Mouse (Mus musculus): ENCODE measurements around the gene Cyb5r3. TPM values are rescaled to one million over a fixed set of nuclear protein-coding genes. Genes with fewer than 3 reads are reported as not detected.

The Cyb5r3 gene
- polyA plus RNA-seq, 1 experiment = 273 TPM

- Histone ChIP-seq H3K27ac (ENCODE audit: insufficient read depth, low read length) (0 out of 2 replicates have a peak overlapping the region, but pooled peaks have one; percentile 18), H3K4me1 (ENCODE audit: control insufficient read depth, insufficient read depth, low read length) (peaks cover 3% of the 10 kb centered on the region; the same call in 1 of the 2 replicates), H3K4me3 (ENCODE audit: insufficient read depth, low read length) (no peak overlapping the region)
- TF ChIP-seq CTCF (IDR thresholded peaks at IDR 0.05; ENCODE audit: borderline replicate concordance, insufficient read depth, low read length) = no peak
- no peak for TF ChIP-seq POLR2A (IDR thresholded peaks at IDR 0.05; ENCODE audit: low read depth, low read length)
Measured at GRCm38 (mm10) chr15:83202412-83202811, 30.0 kb upstream of the Cyb5r3 start.

- no peaks in the 10 kb centered on the region for H3K4me1 ChIP-seq (ENCODE audit: control insufficient read depth, insufficient read depth, low read length)
- no peak overlapping the region for H3K27ac ChIP-seq (ENCODE audit: insufficient read depth, low read length)
- no peak for TF ChIP-seq CTCF (IDR thresholded peaks at IDR 0.05; ENCODE audit: borderline replicate concordance, insufficient read depth, low read length)
- no peak for TF ChIP-seq POLR2A (IDR thresholded peaks at IDR 0.05; ENCODE audit: low read depth, low read length)
- no peak overlapping the region for H3K4me3 ChIP-seq (ENCODE audit: insufficient read depth, low read length)
Measured at GRCm38 (mm10) chr15:83193413-83193812, 21.0 kb upstream of the Cyb5r3 start.

DNA sequence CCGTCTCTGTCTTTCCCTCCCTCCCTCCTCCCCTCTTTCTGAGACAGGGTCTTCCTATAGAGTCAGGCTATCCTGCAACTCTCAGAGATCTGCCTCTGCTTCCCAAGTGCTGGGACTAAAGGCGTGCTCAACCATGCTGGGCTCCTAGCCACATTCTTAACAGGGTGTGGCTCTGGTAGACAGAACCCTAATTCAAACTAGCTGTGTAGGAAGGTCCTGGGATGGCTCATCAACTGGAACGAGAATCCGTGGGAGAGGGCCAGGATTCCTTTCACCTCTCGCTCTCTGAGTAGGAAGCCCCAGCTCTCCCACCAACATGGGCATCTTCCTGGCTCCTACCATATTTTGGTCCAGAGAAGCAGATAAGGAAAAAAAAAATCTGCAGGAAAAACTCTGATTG, 10.0 kb upstream of the Cyb5r3 start:
- 0 out of 2 replicates have a peak, but pooled peaks cover 5% of the 10 kb centered on the region for H3K4me1 ChIP-seq (ENCODE audit: control insufficient read depth, insufficient read depth, low read length)
- TF ChIP-seq CTCF (IDR thresholded peaks at IDR 0.05; ENCODE audit: borderline replicate concordance, insufficient read depth, low read length) = no peak
- no peak for TF ChIP-seq POLR2A (IDR thresholded peaks at IDR 0.05; ENCODE audit: low read depth, low read length)
- H3K27ac ChIP-seq (ENCODE audit: insufficient read depth, low read length) = peak overlapping the region; percentile 81
- H3K4me3 ChIP-seq (ENCODE audit: insufficient read depth, low read length) = no peak overlapping the region

GRCm38 (mm10) chr15:83181800-83182330, 9.5 kb upstream of the Cyb5r3 start:
- TF ChIP-seq POLR2A (IDR thresholded peaks at IDR 0.05; ENCODE audit: low read depth, low read length) = no peak
- no peak for TF ChIP-seq CTCF (IDR thresholded peaks at IDR 0.05; ENCODE audit: borderline replicate concordance, insufficient read depth, low read length)
- no peak overlapping the region for H3K4me3 ChIP-seq (ENCODE audit: insufficient read depth, low read length)
- 0 out of 2 replicates have a peak, but pooled peaks cover 5% of the 10 kb centered on the region for H3K4me1 ChIP-seq (ENCODE audit: control insufficient read depth, insufficient read depth, low read length)
- peak overlapping the region; percentile 81 for H3K27ac ChIP-seq (ENCODE audit: insufficient read depth, low read length)

GRCm38 (mm10) chr15:83180004-83180403, 7.6 kb upstream of the Cyb5r3 start:
- Histone ChIP-seq H3K27ac (ENCODE audit: insufficient read depth, low read length) (no peak overlapping the region), H3K4me1 (ENCODE audit: control insufficient read depth, insufficient read depth, low read length) (0 out of 2 replicates have a peak, but pooled peaks cover 5% of the 10 kb centered on the region), H3K4me3 (ENCODE audit: insufficient read depth, low read length) (no peak overlapping the region)
- TF ChIP-seq POLR2A (IDR thresholded peaks at IDR 0.05; ENCODE audit: low read depth, low read length) = no peak
- no peak for TF ChIP-seq CTCF (IDR thresholded peaks at IDR 0.05; ENCODE audit: borderline replicate concordance, insufficient read depth, low read length)

DNA sequence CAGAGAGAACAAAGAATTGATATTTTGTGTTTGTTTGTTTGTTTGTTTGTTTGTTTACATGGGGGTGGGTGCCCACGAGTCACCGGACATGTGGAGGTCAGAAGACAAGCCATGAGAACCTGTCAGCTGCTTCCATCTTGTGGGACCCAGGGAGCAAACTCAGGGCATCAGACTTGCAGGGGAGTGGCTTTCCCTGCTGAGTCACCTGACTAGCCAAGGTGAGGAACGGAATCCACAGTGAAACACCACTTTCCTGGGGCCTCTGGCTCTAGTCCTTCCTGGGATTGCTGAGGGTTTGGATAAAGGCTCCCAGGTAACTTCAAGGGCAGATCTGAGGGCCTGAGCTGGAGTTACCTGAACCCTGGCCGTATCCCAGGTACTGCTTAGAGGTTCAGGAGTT, 4.3 kb upstream of the Cyb5r3 start:
- TF ChIP-seq CTCF (IDR thresholded peaks at IDR 0.05; ENCODE audit: borderline replicate concordance, insufficient read depth, low read length) = no peak
- TF ChIP-seq POLR2A (IDR thresholded peaks at IDR 0.05; ENCODE audit: low read depth, low read length) = no peak
- H3K4me1 ChIP-seq (ENCODE audit: control insufficient read depth, insufficient read depth, low read length) = peaks cover 7% of the 10 kb centered on the region; the same call in 1 of the 2 replicates
- no peak overlapping the region for H3K4me3 ChIP-seq (ENCODE audit: insufficient read depth, low read length)
- no peak overlapping the region for H3K27ac ChIP-seq (ENCODE audit: insufficient read depth, low read length)

DNA sequence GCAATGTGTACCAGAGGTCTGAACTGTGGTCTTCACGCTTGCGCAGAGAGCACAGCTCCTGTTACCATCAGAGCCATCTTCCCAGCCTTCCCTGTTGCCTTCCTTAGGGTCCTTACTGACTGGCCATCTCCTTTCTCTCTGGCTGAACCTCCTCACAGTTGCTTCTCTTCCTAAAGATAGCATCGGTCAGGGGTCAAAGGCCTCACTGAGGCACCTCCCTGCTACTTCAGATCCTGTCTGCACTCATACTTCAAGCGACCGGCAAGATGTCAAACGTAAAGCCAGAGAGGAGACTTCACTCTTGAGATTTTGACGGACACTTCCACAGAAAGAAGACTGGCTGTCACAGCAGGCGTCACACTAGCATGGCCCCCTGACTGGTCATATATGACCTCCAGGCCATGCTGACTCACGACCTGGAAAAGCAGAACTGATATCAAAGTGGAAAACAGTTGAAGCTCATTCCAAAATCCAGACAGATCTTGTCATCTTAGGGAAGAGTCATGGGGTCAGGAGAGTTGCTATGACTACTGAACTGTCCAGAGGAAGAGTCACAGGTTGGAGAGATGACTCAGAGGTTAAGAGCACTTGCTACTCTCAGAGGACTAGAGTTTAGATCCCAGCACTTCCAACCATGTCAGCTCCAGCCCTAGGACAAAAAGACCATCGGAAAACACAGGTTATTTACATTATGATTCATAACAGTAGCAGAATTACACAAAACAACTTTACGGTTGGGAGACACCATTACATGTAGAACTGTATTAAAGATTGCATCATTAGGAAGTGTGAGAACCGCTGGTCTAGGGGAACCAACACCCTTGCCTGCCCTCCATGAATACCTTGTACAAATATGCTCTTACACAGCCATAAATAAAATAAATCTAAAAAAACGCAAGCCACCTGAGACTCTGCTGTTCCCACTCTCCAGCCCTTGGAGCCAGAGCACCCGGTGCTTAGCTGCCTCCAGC, 1.8 kb upstream of the Cyb5r3 start:
- TF ChIP-seq POLR2A (IDR thresholded peaks at IDR 0.05; ENCODE audit: low read depth, low read length) = no peak
- no peak for TF ChIP-seq CTCF (IDR thresholded peaks at IDR 0.05; ENCODE audit: borderline replicate concordance, insufficient read depth, low read length)
- peaks cover 19% of the 10 kb centered on the region for H3K4me1 ChIP-seq (ENCODE audit: control insufficient read depth, insufficient read depth, low read length)
- no peak overlapping the region for H3K27ac ChIP-seq (ENCODE audit: insufficient read depth, low read length)
- no peak overlapping the region for H3K4me3 ChIP-seq (ENCODE audit: insufficient read depth, low read length)

- TF ChIP-seq CTCF (IDR thresholded peaks at IDR 0.05; ENCODE audit: borderline replicate concordance, insufficient read depth, low read length) (0 out of 2 replicates have a peak, but pooled peaks have one; percentile 11), POLR2A (IDR thresholded peaks at IDR 0.05; ENCODE audit: low read depth, low read length) (peak; percentile 88)
- Histone ChIP-seq H3K4me3 (ENCODE audit: insufficient read depth, low read length) (peak overlapping the region; percentile 74), H3K27ac (ENCODE audit: insufficient read depth, low read length) (peak overlapping the region; percentile 87), H3K4me1 (ENCODE audit: control insufficient read depth, insufficient read depth, low read length) (peaks cover 30% of the 10 kb centered on the region)
Measured at GRCm38 (mm10) chr15:83171712-83172481, 495 bp downstream of the Cyb5r3 start.

GRCm38 (mm10) chr15:83170956-83171659, 1.3 kb downstream of the Cyb5r3 start:
- H3K27ac ChIP-seq (ENCODE audit: insufficient read depth, low read length) = peak overlapping the region; percentile 21
- peaks cover 34% of the 10 kb centered on the region for H3K4me1 ChIP-seq (ENCODE audit: control insufficient read depth, insufficient read depth, low read length)

More at GRCm38 (mm10) chr15:83170956-83171659, 1.3 kb downstream of the Cyb5r3 start:
- peak overlapping the region; percentile 74 for H3K4me3 ChIP-seq (ENCODE audit: insufficient read depth, low read length)
- TF ChIP-seq POLR2A (IDR thresholded peaks at IDR 0.05; ENCODE audit: low read depth, low read length) (no peak), CTCF (IDR thresholded peaks at IDR 0.05; ENCODE audit: borderline replicate concordance, insufficient read depth, low read length) (no peak)

Data from embryonic fibroblast, embryonic 13.5 days (primary cell).